Mouse (Mus musculus) megakaryocyte, embryonic 14.5 days (primary cell): ENCODE measurements around the gene Maml3. TPM values are rescaled to one million over a fixed set of nuclear protein-coding genes. Genes with fewer than 3 reads are reported as not detected.
A peak's percentile ranks its signal among the peaks of the same experiment; 100 is the strongest.

Experiments used
- H3K27me3 ChIP-seq: replicated peaks from 2 replicates; pipeline ENCODE3; 2012; ENCODE audit warnings: inconsistent platforms
- H3K36me3 ChIP-seq: replicated peaks from 2 replicates; pipeline ENCODE3; 2012; ENCODE audit warnings: low read length, inconsistent platforms, mixed read lengths
- H3K4me1 ChIP-seq: 2 replicates; pipeline ENCODE4 v1.6.1; 2012; ENCODE audit warnings: inconsistent platforms
- H3K4me3 ChIP-seq: replicated peaks from 2 replicates; pipeline ENCODE3; 2012; ENCODE audit warnings: moderate library complexity, mild to moderate bottlenecking, inconsistent platforms
- H3K9me3 ChIP-seq: 2 replicates; pipeline ENCODE4 v1.6.1; 2012; ENCODE audit warnings: inconsistent platforms
- FLI1 ChIP-seq: IDR thresholded peaks from 2 replicates; pipeline ENCODE4 v1.6.1; 2012; ENCODE audit warnings: low read length, inconsistent platforms, mixed read lengths
- GATA1 ChIP-seq: IDR thresholded peaks from 3 replicates; pipeline ENCODE4 v1.6.1; 2012; ENCODE audit warnings: mixed read lengths, low read length, inconsistent platforms, borderline replicate concordance
- polyA plus RNA-seq: library from polyadenylated mRNA; stranded (reverse); fragments of >175 nt; gene quantifications from 2 replicates; pipeline ENCODE4 v1.2.3, GENCODE M21; 2012; ENCODE audit warnings: low replicate concordance; ENCODE audit not compliant: insufficient read depth

Maml3 gene
- polyA plus RNA-seq, 1 experiment = 2.4 TPM

GRCm38 (mm10) chr3:51963891-51964593 is 140.8 kb downstream of the Maml3 start:
- TF ChIP-seq FLI1 (no peak), GATA1 (no peak)
- H3K36me3 ChIP-seq = no peaks in the 10 kb centered on the region
- no peaks in the 10 kb centered on the region for H3K9me3 ChIP-seq

GRCm38 (mm10) chr3:51963151-51963791 is 141.6 kb downstream of the Maml3 start:
- peaks cover 35% of the 10 kb centered on the region for H3K4me1 ChIP-seq
- no peaks in the 10 kb centered on the region for H3K36me3 ChIP-seq
- no peaks in the 10 kb centered on the region for H3K9me3 ChIP-seq
- H3K4me3 ChIP-seq = no peak overlapping the region
- TF ChIP-seq FLI1 = no peak
- H3K27me3 ChIP-seq = no peaks in the 10 kb centered on the region

More at GRCm38 (mm10) chr3:51963891-51964593, 140.8 kb downstream of the Maml3 start:
- Histone ChIP-seq H3K27me3 (no peaks in the 10 kb centered on the region), H3K4me3 (peak overlapping the region; percentile 86), H3K4me1 (peaks cover 35% of the 10 kb centered on the region)

- TF ChIP-seq FLI1 = no peak
- TF ChIP-seq GATA1 = no peak
- no peak overlapping the region for H3K4me3 ChIP-seq
- peaks cover 12% of the 10 kb centered on the region for H3K4me1 ChIP-seq
- H3K36me3 ChIP-seq = no peaks in the 10 kb centered on the region
- peaks cover 6% of the 10 kb centered on the region for H3K27me3 ChIP-seq
- no peaks in the 10 kb centered on the region for H3K9me3 ChIP-seq
Observed at GRCm38 (mm10) chr3:51958751-51959150, 146.1 kb downstream of the Maml3 start.

GRCm38 (mm10) chr3:51954441-51954840 is 150.4 kb downstream of the Maml3 start:
- peaks cover 3% of the 10 kb centered on the region; the same call in 1 of the 2 replicates for H3K4me1 ChIP-seq
- H3K27me3 ChIP-seq = peaks cover 7% of the 10 kb centered on the region
- H3K4me3 ChIP-seq = no peak overlapping the region
- no peak for TF ChIP-seq FLI1
- no peak for TF ChIP-seq GATA1
- no peaks in the 10 kb centered on the region for H3K36me3 ChIP-seq
- no peaks in the 10 kb centered on the region for H3K9me3 ChIP-seq

- H3K36me3 ChIP-seq = no peaks in the 10 kb centered on the region
- H3K4me1 ChIP-seq = peaks cover 3% of the 10 kb centered on the region; the same call in 1 of the 2 replicates
- peaks cover 7% of the 10 kb centered on the region for H3K27me3 ChIP-seq
- TF ChIP-seq GATA1 (no peak), FLI1 (no peak)
- no peaks in the 10 kb centered on the region for H3K9me3 ChIP-seq
- H3K4me3 ChIP-seq = no peak overlapping the region
Observed at GRCm38 (mm10) chr3:51953927-51954326, 150.9 kb downstream of the Maml3 start.

GRCm38 (mm10) chr3:51952728-51953623 is 151.9 kb downstream of the Maml3 start:
- TF ChIP-seq GATA1 (no peak), FLI1 (no peak)
- Histone ChIP-seq H3K4me3 (no peak overlapping the region), H3K9me3 (no peaks in the 10 kb centered on the region), H3K27me3 (peaks cover 7% of the 10 kb centered on the region), H3K4me1 (peaks cover 3% of the 10 kb centered on the region; the same call in 1 of the 2 replicates), H3K36me3 (no peaks in the 10 kb centered on the region)

- Histone ChIP-seq H3K4me3 (no peak overlapping the region), H3K4me1 (peaks cover 3% of the 10 kb centered on the region; the same call in 1 of the 2 replicates), H3K36me3 (no peaks in the 10 kb centered on the region), H3K9me3 (no peaks in the 10 kb centered on the region), H3K27me3 (peaks cover 6% of the 10 kb centered on the region)
- no peak for TF ChIP-seq GATA1
- no peak for TF ChIP-seq FLI1
Observed at GRCm38 (mm10) chr3:51952267-51952666, 152.6 kb downstream of the Maml3 start.

- peaks cover 3% of the 10 kb centered on the region for H3K27me3 ChIP-seq
- no peak for TF ChIP-seq FLI1
- no peak for TF ChIP-seq GATA1
- no peaks in the 10 kb centered on the region; the same call in 1 of the 2 replicates for H3K4me1 ChIP-seq
- H3K36me3 ChIP-seq = no peaks in the 10 kb centered on the region
- H3K9me3 ChIP-seq = no peaks in the 10 kb centered on the region
- no peak overlapping the region for H3K4me3 ChIP-seq
Observed at GRCm38 (mm10) chr3:51949651-51950050, 155.2 kb downstream of the Maml3 start.

- no peaks in the 10 kb centered on the region for H3K36me3 ChIP-seq
- no peaks in the 10 kb centered on the region for H3K27me3 ChIP-seq
- TF ChIP-seq GATA1 = no peak
- TF ChIP-seq FLI1 = no peak
- H3K9me3 ChIP-seq = no peaks in the 10 kb centered on the region
- no peak overlapping the region for H3K4me3 ChIP-seq
- H3K4me1 ChIP-seq = no peaks in the 10 kb centered on the region; the same call in 1 of the 2 replicates
Observed at GRCm38 (mm10) chr3:51947168-51947567, 157.7 kb downstream of the Maml3 start.

GRCm38 (mm10) chr3:51943642-51944041 is 161.2 kb downstream of the Maml3 start:
- Histone ChIP-seq H3K36me3 (no peaks in the 10 kb centered on the region), H3K27me3 (no peaks in the 10 kb centered on the region), H3K9me3 (no peaks in the 10 kb centered on the region), H3K4me3 (no peak overlapping the region), H3K4me1 (no peaks in the 10 kb centered on the region)
- no peak for TF ChIP-seq GATA1
- no peak for TF ChIP-seq FLI1
